Mouse (Mus musculus): ENCODE results near the gene Lrrk1.
A peak's percentile ranks its signal among the peaks of the same experiment; 100 is the strongest.

Gene Lrrk1

DNA sequence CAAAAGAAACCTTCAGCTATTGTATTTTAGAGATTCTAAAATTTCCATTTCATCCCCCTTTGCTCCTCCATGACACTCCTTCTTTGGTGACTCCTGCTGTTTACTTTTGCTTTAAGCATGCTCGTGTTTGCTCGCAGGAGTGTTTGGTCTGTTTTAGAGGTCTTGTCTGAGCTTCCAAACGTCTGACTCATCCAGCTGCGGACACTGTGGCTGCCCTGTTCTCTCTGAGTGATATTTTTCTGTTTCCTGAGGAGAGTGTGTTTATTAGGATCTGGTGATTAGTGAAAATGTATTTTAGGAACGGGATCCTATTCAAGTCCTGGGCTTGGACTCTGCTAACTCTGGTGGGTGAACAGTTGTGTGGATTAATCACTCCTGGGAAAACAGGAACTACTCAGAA lies 48.5 kb downstream of the Lrrk1 start:
- DNase-seq (ENCODE audit: low spot score) = no peak

DNA sequence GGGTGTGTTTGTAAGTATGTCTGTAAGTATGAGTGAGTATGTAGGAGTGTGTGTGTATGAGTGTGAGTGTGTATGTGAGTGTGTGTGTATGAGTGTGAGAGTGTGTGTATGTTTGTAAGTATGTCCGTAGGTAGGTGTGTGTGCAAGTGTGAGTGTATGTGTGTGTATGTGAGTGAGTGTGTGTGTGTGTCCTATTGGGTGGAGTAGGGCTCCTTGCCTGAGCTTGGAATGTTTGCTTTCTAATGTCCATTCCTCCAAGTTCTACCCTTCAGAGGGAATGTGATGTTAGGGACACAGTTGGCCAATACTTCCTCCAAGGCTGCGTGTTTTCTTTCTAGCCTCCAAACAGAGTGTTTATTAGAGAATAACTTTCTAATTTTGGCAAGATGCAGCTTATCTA lies 51.2 kb downstream of the Lrrk1 start:
- no peak for DNase-seq (ENCODE audit: low spot score)

DNA sequence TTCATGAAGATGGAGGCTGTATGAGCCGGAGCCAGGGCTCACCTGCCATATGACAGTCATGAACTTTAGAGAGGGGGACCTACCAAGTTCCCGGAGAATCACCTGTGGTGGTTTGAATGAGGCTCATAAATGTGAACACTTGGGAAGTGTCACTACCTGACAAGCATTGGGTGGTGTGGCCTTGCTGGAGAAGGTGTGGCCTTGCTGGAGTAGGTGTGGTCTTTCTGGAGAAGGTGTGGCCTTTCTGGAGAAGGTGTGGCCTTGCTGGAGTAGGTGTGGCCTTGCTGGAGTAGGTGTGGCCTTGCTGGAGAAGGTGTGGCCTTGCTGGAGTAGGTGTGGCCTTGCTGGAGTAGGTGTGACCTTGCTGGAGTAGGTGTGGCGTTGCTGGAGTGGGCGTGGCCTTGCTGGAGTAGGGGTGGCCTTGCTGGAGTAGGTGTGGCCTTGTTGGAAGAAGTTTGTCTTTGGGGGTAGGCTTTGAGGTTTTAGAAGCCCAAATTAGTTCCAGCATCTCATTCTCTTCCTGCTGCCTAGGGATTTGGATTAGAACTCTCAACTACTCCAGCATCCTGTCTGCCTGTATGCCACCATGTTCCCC lies 54.1 kb downstream of the Lrrk1 start:
- DNase-seq (ENCODE audit: low spot score) = no peak

DNA sequence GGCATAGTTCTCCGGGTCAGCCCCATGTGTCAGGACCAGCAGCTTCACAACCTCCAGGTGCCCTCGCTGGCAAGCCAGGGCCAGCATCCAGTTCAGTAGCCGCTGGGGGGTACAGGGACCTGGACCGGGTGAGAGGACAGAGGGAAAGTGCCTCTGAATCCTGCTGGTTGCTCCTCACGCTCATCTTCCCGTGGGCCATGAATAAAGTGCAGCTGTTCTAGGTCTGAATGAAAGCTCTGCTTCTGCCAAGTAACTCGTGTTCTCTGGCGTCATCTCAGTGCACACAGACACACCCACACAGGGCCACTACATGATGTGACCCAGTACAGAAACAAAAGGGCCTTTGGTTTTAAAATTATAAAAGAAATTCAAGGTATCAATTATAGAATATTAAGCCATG lies 55.8 kb downstream of the Lrrk1 start:
- DNase-seq (ENCODE audit: low spot score) = no peak

DNA sequence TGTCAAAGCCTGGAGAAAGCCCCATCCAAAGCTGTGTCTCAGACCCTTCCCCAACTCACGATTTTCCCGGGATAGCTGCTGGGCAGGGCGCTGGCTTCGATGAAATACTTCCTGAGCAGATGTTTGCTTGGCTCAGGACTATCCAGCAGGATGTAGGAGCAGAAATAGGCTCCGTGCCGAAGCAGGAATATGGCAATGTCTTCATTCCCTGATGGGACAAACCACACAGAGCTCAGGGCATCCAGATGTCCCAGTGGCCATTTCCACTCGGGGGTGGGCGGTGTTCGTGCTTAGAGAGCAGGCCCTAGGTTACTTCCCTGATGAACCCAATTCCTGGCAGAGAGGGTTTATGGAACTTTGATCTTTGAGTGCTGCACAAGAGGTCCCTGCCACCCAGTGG lies 57.5 kb downstream of the Lrrk1 start:
- no peak for DNase-seq (ENCODE audit: low spot score)

DNA sequence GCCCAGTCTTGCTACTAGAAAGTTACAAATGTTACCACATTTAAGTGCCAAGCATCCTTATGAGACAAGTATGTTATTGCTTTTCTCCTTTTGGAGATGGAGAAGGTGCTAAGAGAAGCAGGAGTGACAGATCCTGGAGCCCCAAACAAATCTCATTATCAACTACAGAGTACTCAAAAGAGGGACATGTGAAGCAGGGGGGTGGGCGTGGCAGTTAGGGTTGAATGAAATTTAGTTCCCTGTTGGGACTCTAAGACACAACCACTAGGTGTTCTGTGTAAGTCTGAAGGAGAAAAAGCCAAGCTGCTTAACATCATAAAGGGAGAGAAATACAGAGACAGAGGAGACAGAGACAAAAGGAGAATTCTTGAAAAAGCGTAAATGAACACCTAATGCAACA lies 60.6 kb downstream of the Lrrk1 start:
- no peak for DNase-seq (ENCODE audit: low spot score)

DNA sequence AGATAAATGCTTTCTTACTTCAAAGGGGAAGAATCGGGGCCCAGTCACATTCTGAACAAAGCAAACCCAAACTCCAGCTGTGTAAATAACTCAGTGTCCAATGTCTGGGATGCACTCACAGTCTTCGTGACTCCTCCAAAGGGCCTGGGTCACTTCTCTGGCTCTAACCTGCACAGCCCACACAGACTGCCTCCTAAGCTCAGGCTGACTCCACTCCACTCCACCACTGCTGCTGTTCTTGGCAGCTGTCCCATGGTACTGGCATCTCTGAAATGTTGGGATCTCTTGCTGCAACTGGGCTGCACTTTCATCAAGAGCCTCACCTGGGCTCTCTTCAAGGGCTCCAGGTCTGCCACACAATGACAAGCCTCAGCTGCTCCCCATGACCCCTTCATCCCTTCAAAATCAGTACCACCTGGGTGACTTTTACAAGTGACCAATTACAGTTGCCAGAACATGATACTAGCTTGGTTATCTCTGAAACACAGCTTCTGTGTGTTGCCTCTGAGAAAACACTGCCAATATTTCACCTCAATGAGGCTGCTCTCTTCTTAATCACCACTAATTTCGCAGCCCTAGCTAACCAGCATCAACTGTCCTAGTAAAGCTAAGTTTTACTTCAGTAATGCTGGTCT lies 62.6 kb downstream of the Lrrk1 start:
- DNase-seq (ENCODE audit: low spot score) = no peak

DNA sequence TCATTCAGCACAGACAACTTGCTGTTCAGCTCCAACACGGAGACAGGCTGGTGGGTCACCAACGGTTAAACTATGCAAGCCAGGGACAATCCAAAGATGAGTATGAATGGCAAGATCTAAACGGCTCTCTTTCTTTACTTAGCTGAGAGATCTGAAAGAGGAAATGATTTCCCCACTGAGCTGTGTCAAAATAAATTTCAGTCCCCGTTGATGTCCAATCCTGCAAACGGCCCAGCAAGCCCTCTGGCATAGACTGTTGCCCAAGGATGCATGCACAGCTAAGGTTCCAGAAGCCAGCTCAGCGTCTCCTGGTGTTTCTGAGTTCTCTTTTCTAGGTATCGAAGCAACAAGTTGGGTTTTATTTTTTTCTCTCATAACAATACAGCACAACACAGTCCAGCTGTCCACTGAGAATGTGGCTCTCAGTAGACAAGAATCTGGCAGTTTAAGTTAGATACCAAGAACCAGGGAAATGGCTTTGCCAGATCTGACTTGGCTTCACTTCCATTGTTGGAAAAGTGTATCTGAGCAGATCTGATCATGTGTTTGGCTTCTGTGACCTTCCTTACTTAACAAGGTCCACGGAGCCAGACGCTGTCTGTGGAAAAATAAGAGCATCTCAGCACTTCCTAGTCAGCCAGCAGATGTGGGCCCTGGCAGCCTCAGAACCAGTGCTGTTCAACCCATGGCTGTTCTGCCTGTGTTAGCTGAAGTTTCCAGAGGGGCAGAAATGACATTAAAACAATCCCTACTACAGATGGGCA lies 64.7 kb downstream of the Lrrk1 start:
- DNase-seq (ENCODE audit: low spot score) = no peak

DNA sequence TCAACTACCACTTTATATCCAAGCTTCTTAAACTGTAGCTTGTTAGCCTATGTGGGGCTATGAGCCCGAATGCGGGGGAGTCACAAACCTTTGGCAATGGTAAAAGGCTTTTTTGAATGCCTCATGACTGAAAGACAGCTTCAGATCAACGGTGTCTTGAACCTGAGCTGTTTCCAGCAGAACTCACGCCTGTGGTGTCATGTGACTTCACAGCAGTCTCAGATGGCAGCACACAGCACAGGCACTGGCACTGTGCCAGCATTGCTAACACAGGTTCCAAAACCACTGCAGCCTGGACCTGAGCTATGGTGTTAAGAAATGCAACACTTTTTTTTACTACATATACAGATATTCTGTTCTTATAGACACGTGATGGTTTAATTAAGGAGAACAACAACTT lies 67.2 kb downstream of the Lrrk1 start:
- no peak for DNase-seq (ENCODE audit: low spot score)

DNA sequence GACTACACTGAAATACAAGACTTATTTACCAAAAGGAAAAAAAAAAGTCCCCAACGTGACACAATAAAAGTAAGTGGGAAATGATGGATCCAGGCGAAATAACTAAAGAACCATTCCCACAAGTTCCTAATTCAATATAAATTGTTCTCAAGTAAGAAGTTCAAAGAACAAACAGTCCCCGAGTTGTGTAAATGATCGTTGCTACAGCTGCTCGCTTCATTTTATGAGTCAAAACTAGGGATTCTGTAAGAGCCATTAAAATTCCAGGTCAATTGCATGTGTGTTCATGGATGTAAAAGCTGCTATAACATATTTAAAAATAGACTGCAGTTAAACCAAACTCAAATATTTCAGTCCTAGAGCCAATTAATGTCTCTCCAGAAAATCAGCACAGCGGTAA lies 70.0 kb downstream of the Lrrk1 start:
- DNase-seq (ENCODE audit: low spot score) = no peak

DNA sequence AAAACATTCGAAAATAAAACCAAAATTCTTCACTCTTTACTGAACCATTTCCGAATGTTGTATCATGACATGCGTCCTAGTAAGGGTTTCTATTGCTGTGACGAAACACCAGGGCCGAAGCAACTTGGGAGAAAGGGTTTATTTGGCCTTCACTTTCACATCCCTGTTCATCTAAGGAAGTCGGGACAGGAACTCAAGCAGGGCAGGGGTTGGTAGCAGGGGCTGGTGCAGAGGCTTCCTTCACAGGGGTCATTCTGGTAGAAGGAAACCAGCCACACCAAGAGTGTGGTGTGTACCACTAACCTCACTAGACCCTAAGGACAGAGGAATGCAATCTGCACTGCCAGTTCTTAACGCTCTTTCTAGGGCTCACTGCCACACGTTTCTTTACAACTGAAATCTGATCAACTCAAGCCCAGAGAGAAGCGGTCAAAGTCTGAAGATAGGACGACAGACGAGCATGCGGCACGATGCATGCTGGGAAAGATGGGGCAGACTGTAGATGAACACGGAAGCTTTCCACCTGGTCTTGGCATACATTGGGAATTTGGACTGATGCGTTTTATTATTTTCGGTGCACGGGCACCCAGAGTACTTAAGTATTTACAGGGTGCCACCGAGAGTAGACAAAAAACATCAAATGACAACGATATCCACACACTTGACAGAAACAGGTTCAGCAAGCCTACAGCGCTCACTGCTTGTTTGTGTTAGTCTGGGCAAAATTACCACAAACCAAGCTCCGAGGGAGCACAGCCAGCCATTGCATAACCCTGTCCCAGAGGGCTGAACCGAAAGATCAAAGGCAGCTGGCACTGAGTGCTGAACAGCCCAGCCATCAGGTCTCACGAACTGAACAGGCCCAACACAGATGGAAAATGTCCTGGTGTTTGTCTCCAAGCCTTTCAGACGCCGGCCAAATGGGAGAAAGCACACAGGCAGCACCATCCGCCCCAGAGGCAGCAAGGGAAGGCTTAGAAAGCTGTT lies 77.2 kb downstream of the Lrrk1 start:
- DNase-seq (ENCODE audit: low spot score) = peak; percentile 89

DNA sequence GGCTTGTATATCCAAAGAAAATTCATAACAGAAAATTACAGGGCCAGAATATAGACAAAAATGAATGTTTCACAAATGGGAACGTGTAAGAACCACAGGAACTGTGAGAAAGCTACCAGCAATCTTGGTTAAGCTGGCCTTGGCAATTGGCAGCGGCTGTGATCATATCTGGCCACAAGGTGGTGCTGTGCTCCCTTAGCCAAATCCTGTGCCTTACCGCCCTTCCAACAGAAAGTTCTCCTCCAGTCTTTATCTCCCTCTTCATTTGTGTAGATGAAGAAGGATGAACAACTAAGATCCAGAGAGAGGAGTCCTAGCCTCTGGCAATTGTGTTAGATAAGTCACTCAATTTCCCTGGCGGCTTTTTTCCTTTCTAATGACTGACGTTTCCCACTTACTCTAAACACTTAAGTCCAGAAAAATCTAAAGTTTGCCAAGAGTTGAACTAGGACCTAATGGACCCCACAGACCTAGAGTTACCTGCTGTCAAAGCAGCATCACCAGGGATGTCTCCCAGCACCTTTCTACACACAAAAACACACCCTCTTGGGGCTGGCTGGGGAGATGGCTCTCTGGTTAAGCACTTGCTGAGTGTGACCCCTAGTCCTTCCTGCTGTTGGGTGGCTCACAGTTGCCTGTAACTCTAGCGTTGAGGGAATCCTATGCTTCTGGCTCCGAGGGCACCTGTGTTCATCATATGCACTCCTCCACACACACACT lies 78.0 kb downstream of the Lrrk1 start:
- DNase-seq (ENCODE audit: low spot score) = peak; percentile 80

DNA sequence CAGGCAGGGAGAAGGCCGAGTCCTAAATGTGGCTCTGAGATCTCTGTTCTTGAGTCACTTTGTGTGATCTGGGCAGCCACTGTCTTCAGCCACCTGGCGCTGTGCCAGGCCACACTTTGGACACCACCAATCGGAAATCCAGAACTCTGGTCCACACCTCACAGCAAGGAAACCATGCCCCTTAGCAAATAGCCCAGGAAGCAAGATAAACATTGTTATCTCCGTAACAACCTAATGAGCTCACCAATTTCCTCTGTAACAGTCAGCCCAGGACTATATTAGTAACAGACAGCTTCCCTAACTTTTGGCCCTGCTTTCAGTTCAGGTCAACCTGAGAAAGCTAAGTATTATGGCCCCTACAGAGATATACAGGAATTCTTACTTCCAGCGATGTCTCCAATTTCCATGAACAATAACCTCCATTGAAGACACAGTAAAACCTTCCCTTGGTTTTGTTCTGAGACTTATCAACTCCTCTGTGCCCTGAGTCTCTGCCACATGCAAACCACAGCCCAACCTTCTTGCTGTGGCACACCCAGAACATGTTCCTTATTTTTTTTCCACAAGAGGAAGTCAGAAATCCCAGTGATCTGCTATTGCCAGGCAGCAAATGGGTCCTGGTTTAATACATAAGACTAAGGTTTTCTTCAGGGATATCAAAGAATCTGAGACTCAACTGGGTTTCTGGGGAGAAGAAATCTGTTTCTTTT lies 78.8 kb downstream of the Lrrk1 start:
- DNase-seq (ENCODE audit: low spot score) = no peak

DNA sequence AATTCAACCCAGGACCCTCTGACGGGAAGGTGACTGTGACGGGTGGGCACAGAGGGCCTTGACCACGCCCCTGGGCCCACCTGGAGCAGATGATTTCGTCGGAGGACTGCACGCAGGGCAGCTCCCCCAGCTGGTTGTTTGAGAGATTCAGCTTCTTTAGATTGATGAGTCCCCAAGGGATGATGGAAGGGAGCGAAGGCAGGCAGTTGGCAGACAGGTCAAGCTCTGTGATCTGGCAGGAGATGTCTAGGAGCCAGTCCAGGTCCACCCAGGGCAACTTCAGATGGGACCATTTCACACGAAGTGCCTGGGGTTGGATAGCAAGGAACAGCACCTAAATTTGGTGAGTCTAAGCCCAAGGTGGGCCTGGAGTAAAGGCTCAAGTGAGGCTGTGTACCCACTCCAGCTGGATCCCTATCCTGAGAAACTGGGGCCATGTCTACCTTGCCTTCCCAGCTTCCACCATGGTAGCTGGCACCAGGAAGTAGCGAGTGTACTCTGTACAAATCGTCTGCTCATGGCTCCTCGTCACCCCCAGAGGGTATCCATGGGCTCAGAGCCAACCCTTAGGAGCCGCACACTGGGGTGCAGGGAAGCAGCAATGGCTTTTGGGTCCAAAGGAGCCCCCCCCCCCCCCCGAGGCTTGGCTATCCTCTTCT lies 79.4 kb downstream of the Lrrk1 start:
- DNase-seq (ENCODE audit: low spot score) = no peak

DNA sequence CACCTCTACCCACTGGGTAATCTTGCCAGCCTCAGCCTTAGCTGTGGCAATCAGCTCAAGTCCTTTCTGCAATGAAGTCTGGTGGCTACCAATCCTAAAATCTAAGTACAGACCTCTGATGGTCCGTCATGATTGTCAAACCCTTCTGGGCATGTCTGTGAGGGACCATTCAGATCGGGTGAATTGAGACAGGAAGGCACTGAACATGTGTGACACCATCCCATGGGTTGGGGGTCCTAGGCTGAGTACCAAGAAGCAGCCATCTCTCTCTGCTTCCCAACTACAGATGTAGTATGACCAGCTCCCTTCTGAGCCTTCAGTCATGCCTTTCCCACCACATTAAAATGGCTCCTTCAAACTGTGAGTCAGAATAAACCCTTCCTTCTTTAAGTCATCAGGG lies 80.4 kb downstream of the Lrrk1 start:
- no peak for DNase-seq (ENCODE audit: low spot score)

DNA sequence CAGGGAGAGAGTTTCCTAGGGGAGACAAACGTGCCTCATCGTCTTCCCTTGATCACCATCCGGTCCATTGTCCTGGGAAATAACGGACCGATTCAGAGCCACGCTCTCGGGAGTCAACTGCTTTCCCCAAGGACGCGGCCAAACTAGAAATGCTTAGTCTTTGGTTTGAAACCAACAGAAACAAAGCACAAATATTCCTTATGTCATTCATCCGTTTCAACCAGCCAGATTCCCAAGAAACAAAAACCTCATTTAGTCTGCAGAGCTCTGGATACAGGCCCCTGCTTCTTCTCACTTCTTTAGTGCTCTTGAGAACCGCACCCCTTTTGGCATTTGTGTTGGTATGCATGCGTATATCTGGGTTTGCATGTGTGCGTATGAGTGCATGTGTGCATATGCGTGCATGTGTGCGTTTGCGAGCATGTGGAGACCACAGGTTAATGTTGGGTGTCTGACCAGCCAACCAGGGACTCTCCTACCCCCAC lies 82.4 kb downstream of the Lrrk1 start:
- DNase-seq (ENCODE audit: low spot score) = no peak

DNA sequence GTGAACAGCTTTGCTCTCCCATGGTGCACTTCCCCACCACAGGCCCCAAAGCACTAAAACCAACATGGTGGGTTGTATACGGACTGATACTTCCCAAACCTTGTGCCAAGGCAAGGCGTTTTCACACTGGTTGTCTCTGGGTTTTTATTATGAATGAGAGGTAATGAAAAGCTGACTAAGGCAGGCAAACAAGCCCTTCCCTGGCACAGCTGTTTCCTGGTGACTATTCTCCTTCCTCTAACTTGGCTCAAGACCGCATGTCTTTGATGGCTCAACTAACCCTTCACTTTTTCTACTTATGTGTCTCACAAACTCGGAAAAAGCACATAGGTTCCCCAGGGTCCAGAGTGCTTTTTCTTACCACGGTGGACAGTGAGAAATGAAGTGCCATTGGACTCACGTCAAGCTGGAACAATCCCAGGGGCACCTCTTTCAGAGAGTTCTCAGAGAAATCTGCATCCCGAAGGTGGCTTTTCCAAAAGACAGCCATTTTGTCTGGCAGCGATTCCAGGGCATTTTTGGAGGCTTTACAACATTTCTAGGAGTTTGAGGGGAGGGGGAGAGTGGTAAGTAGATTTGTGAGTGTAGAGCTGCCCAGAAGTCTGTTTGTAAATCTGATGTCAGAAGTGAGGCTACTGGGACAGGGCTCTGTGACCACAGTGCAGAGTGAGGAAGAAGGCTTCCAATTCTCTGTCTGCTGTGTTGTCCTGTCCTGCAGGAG lies 83.0 kb downstream of the Lrrk1 start:
- DNase-seq (ENCODE audit: low spot score) = no peak

DNA sequence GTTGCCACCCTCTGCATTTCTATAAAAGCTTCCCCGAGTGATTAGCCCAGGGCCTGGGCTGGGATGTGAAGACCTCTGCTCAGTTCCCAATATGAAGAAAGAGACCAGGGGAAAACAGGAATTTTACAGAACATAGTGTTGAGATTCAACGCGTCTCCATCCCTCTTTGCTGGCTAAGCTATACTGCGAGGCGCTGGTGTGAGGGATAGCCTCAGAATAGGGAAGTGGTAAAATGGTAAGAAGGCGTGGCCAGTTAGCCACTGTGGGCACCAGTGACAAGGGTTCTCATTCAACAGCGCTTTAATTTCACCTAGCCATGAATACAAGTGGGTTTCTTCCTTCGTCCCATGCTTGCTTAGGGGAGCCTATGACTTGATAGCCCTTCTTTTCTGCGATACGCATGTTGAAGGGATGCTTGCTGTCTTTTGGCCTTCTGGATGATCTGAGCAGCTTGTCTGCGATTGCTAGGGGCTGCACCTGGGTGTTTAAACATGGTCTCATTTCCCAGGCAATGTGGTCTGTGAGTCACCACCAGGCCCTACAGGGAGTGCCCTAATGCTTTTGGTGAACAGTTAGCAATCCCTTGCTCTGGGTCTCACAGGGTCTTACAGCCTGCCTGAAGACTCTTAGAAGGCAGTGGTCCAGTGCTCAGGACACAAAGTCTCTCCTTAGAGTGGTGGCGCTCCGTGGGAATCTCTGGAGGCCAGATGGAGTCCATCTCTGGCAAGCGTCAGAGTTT lies 84.1 kb downstream of the Lrrk1 start:
- no peak for DNase-seq (ENCODE audit: low spot score)

DNA sequence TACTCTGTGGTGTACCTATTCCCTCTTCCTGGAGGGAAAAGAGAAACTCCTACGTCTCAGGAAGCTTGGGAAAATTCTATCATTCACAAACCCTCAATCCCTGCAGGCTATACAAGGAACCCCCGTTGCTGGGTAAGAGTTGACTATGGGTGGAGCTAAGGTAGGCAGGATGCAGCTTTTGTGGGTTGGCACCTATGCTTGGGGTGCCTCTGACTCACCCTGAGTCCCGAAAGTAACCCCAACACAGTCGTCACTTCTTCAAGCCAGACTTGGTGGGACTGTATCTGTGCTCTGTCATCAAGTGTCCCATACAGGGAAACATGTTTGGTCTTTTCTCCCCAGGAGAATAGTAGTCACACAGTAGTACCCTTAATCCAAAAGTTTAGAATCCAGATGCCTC lies 86.7 kb downstream of the Lrrk1 start:
- no peak for DNase-seq (ENCODE audit: low spot score)
